Mouse (Mus musculus) liver, embryonic 14.5 days (tissue): Measurements from ENCODE around the gene Gm21083. TPM values are rescaled to one million over a fixed set of nuclear protein-coding genes. Genes with fewer than 3 reads are reported as not detected.
"Not testable (repeated sequence)": the region's sequence is repeated elsewhere in the genome, so short reads cannot be mapped to it uniquely, and the experiment has no call there.

Experiments
- ATAC-seq: fragments of 200-750 bp; cut with Nextera tagmentation; 2 replicates; pipeline ENCODE4 v1.8.0; 2017; ENCODE audit warnings: moderate number of reproducible peaks, mild to moderate bottlenecking, moderate library complexity; ENCODE audit not compliant: insufficient read depth
- DNase-seq, 3 experiments: peaks; one replicate each; pipeline ENCODE4 v3.0.0-alpha.2; 2012 to 2013; ENCODE audit warnings: low read depth in 3 of 3, low spot score in 3 of 3
- H3K27ac ChIP-seq: fragments of 300-500 bp; sonication (generic); 2 replicates; pipeline ENCODE4 v1.5.1; 2014; ENCODE audit warnings: moderate library complexity, mild to moderate bottlenecking, control low read depth, inconsistent platforms
- H3K27me3 ChIP-seq: fragments of 300-500 bp; sonication (generic); 2 replicates; pipeline ENCODE4 v1.6.1; 2014; ENCODE audit warnings: mild to moderate bottlenecking, low read length, moderate library complexity; ENCODE audit not compliant: control insufficient read depth, insufficient read depth
- H3K36me3 ChIP-seq: fragments of 300-500 bp; sonication (generic); replicated peaks from 2 replicates; pipeline ENCODE4 v1.6.1; 2014; ENCODE audit warnings: low read depth; ENCODE audit not compliant: control insufficient read depth, insufficient read depth
- H3K4me1 ChIP-seq, 2 experiments: fragments of 200-500 bp in 1 of 2; fragments of 300-500 bp in 1 of 2; sonication (generic) in 1 of 2; replicated peaks; 2 replicates each; pipeline ENCODE4 v1.6.1; 2012 to 2014; ENCODE audit warnings: antibody characterized with exemption in 1 of 2, inconsistent platforms in 1 of 2, low read length in 1 of 2; ENCODE audit not compliant: control insufficient read depth in 2 of 2, insufficient read depth in 2 of 2
- H3K4me2 ChIP-seq: fragments of 300-500 bp; sonication (generic); 2 replicates; pipeline ENCODE4 v1.6.1; 2014; ENCODE audit warnings: low read depth, mild to moderate bottlenecking, control low read depth, moderate library complexity
- H3K4me3 ChIP-seq, 2 experiments: fragments of 200-500 bp in 1 of 2; fragments of 300-500 bp in 1 of 2; sonication (generic) in 1 of 2; 2 replicates each; pipeline ENCODE4 v1.5.1; 2012 to 2014; ENCODE audit warnings: low read depth in 2 of 2, low read length in 2 of 2, mild to moderate bottlenecking in 2 of 2, control low read depth in 1 of 2, inconsistent platforms in 1 of 2, moderate library complexity in 1 of 2; ENCODE audit not compliant: insufficient read depth in 1 of 2
- H3K9ac ChIP-seq: fragments of 300-500 bp; sonication (generic); replicated peaks from 2 replicates; pipeline ENCODE4 v1.6.1; 2014; ENCODE audit warnings: mild to moderate bottlenecking, control low read depth, moderate library complexity
- H3K9me3 ChIP-seq: fragments of 300-500 bp; sonication (generic); 2 replicates; pipeline ENCODE4 v1.6.1; 2016; ENCODE audit warnings: low read length, mixed read lengths; ENCODE audit not compliant: control insufficient read depth
- CTCF ChIP-seq: IDR thresholded peaks from 2 replicates; pipeline ENCODE4 v1.5.1; 2016; ENCODE audit warnings: antibody characterized with exemption, low read depth, control low read depth
- WGBS: fragments of 180-500 bp; shearing (Covaris S2); extraction: QIAGEN DNeasy Blood & Tissue Kit; methylation state at CpG from one replicate; pipeline ENCODE4 v1.1.7; 2014; ENCODE audit not compliant: insufficient replicate concordance; 5-methylcytosine and 5-hydroxymethylcytosine counted together
- polyA plus RNA-seq, 2 experiments: library from polyadenylated mRNA; depleted of rRNA in 1 of 2; stranded (reverse) in 1 of 2; unstranded in 1 of 2; fragments of >200 nt; fragmentation: Nextera tagmentation in 1 of 2; extraction: Ambion mirVana in 1 of 2; gene quantifications; 2 replicates each; pipeline versions ENCODE4 v1.2.1 to v1.2.3; 2012 to 2014

Gm21083 gene
- polyA plus RNA-seq, 2 experiments: 0.03 TPM; not detected in 1

GRCm38 (mm10) chr5:15586351-15586750 is 9.2 kb downstream of the Gm21083 start:
- not testable (repeated sequence) for H3K9ac ChIP-seq, H3K4me3 ChIP-seq, ATAC-seq, H3K36me3 ChIP-seq, H3K27ac ChIP-seq, H3K9me3 ChIP-seq, H3K4me2 ChIP-seq, H3K4me1 ChIP-seq, H3K27me3 ChIP-seq, DNase-seq
- peak; percentile 37; the same call in 1 of the 2 replicates for TF ChIP-seq CTCF

GRCm38 (mm10) chr5:15588291-15588690 is 11.2 kb downstream of the Gm21083 start:
- H3K27me3 ChIP-seq, H3K9me3 ChIP-seq, H3K4me1 ChIP-seq, H3K9ac ChIP-seq, DNase-seq, H3K4me3 ChIP-seq, ATAC-seq, H3K27ac ChIP-seq, H3K36me3 ChIP-seq, H3K4me2 ChIP-seq: not testable (repeated sequence)
- peak; percentile 44; the same call in 1 of the 2 replicates for TF ChIP-seq CTCF
- WGBS: 25% methylated on average over 6 of the region's 6 CpGs

GRCm38 (mm10) chr5:15590635-15591034 is 13.5 kb downstream of the Gm21083 start:
- not testable (repeated sequence) for H3K27ac ChIP-seq, H3K4me3 ChIP-seq, ATAC-seq, H3K36me3 ChIP-seq, H3K9ac ChIP-seq, H3K4me1 ChIP-seq, H3K9me3 ChIP-seq, H3K4me2 ChIP-seq, DNase-seq, H3K27me3 ChIP-seq
- WGBS: 31% methylated on average over 5 of the region's 5 CpGs

- not testable (repeated sequence) for H3K27ac ChIP-seq, H3K4me2 ChIP-seq, H3K27me3 ChIP-seq, H3K9ac ChIP-seq, H3K36me3 ChIP-seq, H3K4me1 ChIP-seq, ATAC-seq, H3K9me3 ChIP-seq, DNase-seq, H3K4me3 ChIP-seq
- WGBS: 48% methylated on average over 2 of the region's 2 CpGs
Observed at GRCm38 (mm10) chr5:15591577-15591976, 14.4 kb downstream of the Gm21083 start.

GRCm38 (mm10) chr5:15598831-15599230 is 21.7 kb downstream of the Gm21083 start:
- ATAC-seq, H3K27me3 ChIP-seq, H3K27ac ChIP-seq, H3K9me3 ChIP-seq, H3K36me3 ChIP-seq, H3K9ac ChIP-seq, DNase-seq, H3K4me3 ChIP-seq, H3K4me2 ChIP-seq, H3K4me1 ChIP-seq: not testable (repeated sequence)

- H3K9me3 ChIP-seq, DNase-seq, ATAC-seq, H3K4me1 ChIP-seq, H3K27ac ChIP-seq, H3K36me3 ChIP-seq, H3K27me3 ChIP-seq, H3K4me3 ChIP-seq, H3K9ac ChIP-seq, H3K4me2 ChIP-seq: not testable (repeated sequence)
- WGBS: 23% methylated on average over 4 of the region's 4 CpGs
Observed at GRCm38 (mm10) chr5:15600342-15600741, 23.2 kb downstream of the Gm21083 start.

- H3K27ac ChIP-seq, H3K9ac ChIP-seq, H3K9me3 ChIP-seq, ATAC-seq, H3K4me3 ChIP-seq, H3K4me2 ChIP-seq, DNase-seq, H3K4me1 ChIP-seq, H3K27me3 ChIP-seq, H3K36me3 ChIP-seq: not testable (repeated sequence)
- 39% methylated on average over 5 of the region's 5 CpGs for WGBS
Observed at GRCm38 (mm10) chr5:15601481-15601880, 24.3 kb downstream of the Gm21083 start.

GRCm38 (mm10) chr5:15601960-15602359 is 24.8 kb downstream of the Gm21083 start:
- WGBS: 53% methylated on average over 3 of the region's 3 CpGs
- not testable (repeated sequence) for H3K9me3 ChIP-seq, H3K27ac ChIP-seq, H3K27me3 ChIP-seq, DNase-seq, H3K4me2 ChIP-seq, H3K4me1 ChIP-seq, H3K36me3 ChIP-seq, H3K9ac ChIP-seq, H3K4me3 ChIP-seq
- peak; percentile 31; the same call in 1 of the 2 replicates for ATAC-seq
